Mouse (Mus musculus) Patski (cell line): ENCODE measurements around the gene Fras1. TPM values are rescaled to one million over a fixed set of nuclear protein-coding genes. Genes with fewer than 3 reads are reported as not detected.
A peak's percentile ranks its signal among the peaks of the same experiment; 100 is the strongest.

Experiments
- ATAC-seq: fragments of 100-300 bp; one replicate; pipeline ENCODE4 v1.8.0; 2021
- CTCF ChIA-PET: fragments of 350-600 bp; sonication (Branson Sonifier 250); formaldehyde crosslinking; loops from one replicate; lab custom pipeline; 2022; ENCODE audit warnings: inconsistent platforms; lab: Charles Lee
- POLR2A ChIA-PET: fragments of 350-600 bp; sonication (Branson Sonifier 250); formaldehyde crosslinking; loops from one replicate; lab custom pipeline; 2022; ENCODE audit warnings: antibody characterized with exemption, inconsistent platforms; lab: Charles Lee
- DNase-seq: peaks from one replicate; pipeline ENCODE4 v3.0.0-alpha.2; 2011; ENCODE audit warnings: low read depth, low spot score
- H3K27me3 ChIP-seq: fragments of 371-371 bp; one replicate; pipeline ENCODE4 v1.5.1; 2021
- CTCF ChIP-seq: fragments of 100-300 bp; IDR thresholded peaks from one replicate; pipeline ENCODE4 v1.5.1; 2021
- in situ Hi-C: fragments of 300-500 bp; cut with MboI; formaldehyde crosslinking; loops from 3 replicates; pipeline ENCODE4 v1.11.1; 2018; ENCODE audit warnings: low pct_unique_long_range_greater_than_20kb, mixed read lengths
- polyA plus RNA-seq: library from polyadenylated mRNA; unstranded; gene quantifications from one replicate; pipeline ENCODE4 v1.2.3, GENCODE M21; 2021

The Fras1 gene
- polyA plus RNA-seq, 1 experiment from 2014 or later: 2.4 TPM

GRCm38 (mm10) chr5:96513327-96513726, 139.6 kb downstream of the Fras1 start:
- peak; percentile 7 for ATAC-seq
- in situ Hi-C loops: no loop called here
- ChIA-PET CTCF (interaction anchor here (1.3 to 3.0 kb wide), 3 partner anchors 9 to 14 kb away, joined by 3 to 15 read pairs (median 8); no protein-coding TSS in a partner anchor), POLR2A (no interaction called here)
- no peaks in the 10 kb centered on the region for H3K27me3 ChIP-seq
- no peak for DNase-seq
- TF ChIP-seq CTCF: no peak

GRCm38 (mm10) chr5:96515860-96516311, 142.1 kb downstream of the Fras1 start:
- POLR2A ChIA-PET: no interaction called here
- H3K27me3 ChIP-seq: no peaks in the 10 kb centered on the region
- TF ChIP-seq CTCF: no peak
- CTCF ChIA-PET: interaction anchor here (1.2 to 1.5 kb wide), 3 partner anchors 13 to 23 kb away, joined by 3 to 4 read pairs (median 3); no protein-coding TSS in a partner anchor
- no peak for DNase-seq
- ATAC-seq: no peak
- in situ Hi-C loops: no loop called here

GRCm38 (mm10) chr5:96516329-96516728, 142.6 kb downstream of the Fras1 start:
- in situ Hi-C loops: no loop called here
- no peaks in the 10 kb centered on the region for H3K27me3 ChIP-seq
- DNase-seq: no peak
- ChIA-PET POLR2A (no interaction called here), CTCF (interaction anchor here (1.2 to 1.5 kb wide), 3 partner anchors 14 to 23 kb away, joined by 3 to 4 read pairs (median 3); no protein-coding TSS in a partner anchor)
- no peak for ATAC-seq
- no peak for TF ChIP-seq CTCF

GRCm38 (mm10) chr5:96521541-96521940, 147.8 kb downstream of the Fras1 start:
- ATAC-seq (no peak), DNase-seq (no peak)
- no peaks in the 10 kb centered on the region for H3K27me3 ChIP-seq
- in situ Hi-C loops: no loop called here
- ChIA-PET POLR2A (interaction anchor here (0.6 to 1.6 kb wide), 3 partner anchors 13 to 31 kb away, joined by 3 to 5 read pairs (median 3); no protein-coding TSS in a partner anchor), CTCF (interaction anchor here (0.7 to 3.0 kb wide), 7 partner anchors 9 to 157 kb away, joined by 3 to 15 read pairs (median 3); no protein-coding TSS in a partner anchor)
- TF ChIP-seq CTCF: no peak

GRCm38 (mm10) chr5:96522909-96523409, 149.2 kb downstream of the Fras1 start:
- ATAC-seq (no peak), DNase-seq (no peak)
- TF ChIP-seq CTCF: no peak
- no peaks in the 10 kb centered on the region for H3K27me3 ChIP-seq
- in situ Hi-C loops: no loop called here
- ChIA-PET CTCF (interaction anchor here (0.8 to 3.0 kb wide), 3 partner anchors 10 to 48 kb away, joined by 3 to 15 read pairs (median 4); no protein-coding TSS in a partner anchor), POLR2A (interaction anchor here (1.6 kb wide), 1 partner anchor 12 kb away, joined by 5 read pairs; no protein-coding TSS in a partner anchor)

GRCm38 (mm10) chr5:96528296-96528695, 154.5 kb downstream of the Fras1 start:
- no peak for TF ChIP-seq CTCF
- CTCF ChIA-PET: no interaction called here
- ATAC-seq (no peak), DNase-seq (no peak)
- no peaks in the 10 kb centered on the region for H3K27me3 ChIP-seq
- POLR2A ChIA-PET: interaction anchor here (0.6 kb wide), 1 partner anchor 22 kb away, joined by 3 read pairs; no protein-coding TSS in a partner anchor
- in situ Hi-C loops: no loop called here

- DNase-seq (no peak), ATAC-seq (no peak)
- H3K27me3 ChIP-seq: no peaks in the 10 kb centered on the region
- no peak for TF ChIP-seq CTCF
- POLR2A ChIA-PET: no interaction called here
- CTCF ChIA-PET: no interaction called here
- in situ Hi-C loops: no loop called here
These were observed 156.8 kb downstream of the Fras1 start for GRCm38 (mm10) chr5:96530516-96530915.

- ChIA-PET CTCF (no interaction called here), POLR2A (no interaction called here)
- DNase-seq (no peak), ATAC-seq (no peak)
- in situ Hi-C loops: no loop called here
- no peak for TF ChIP-seq CTCF
- H3K27me3 ChIP-seq: no peaks in the 10 kb centered on the region
These were observed 158.2 kb downstream of the Fras1 start for GRCm38 (mm10) chr5:96531962-96532361.

GRCm38 (mm10) chr5:96536527-96536926, 162.8 kb downstream of the Fras1 start:
- ChIA-PET CTCF (no interaction called here), POLR2A (no interaction called here)
- DNase-seq (no peak), ATAC-seq (no peak)
- in situ Hi-C loops: no loop called here
- no peak for TF ChIP-seq CTCF
- H3K27me3 ChIP-seq: no peaks in the 10 kb centered on the region

- in situ Hi-C loops: no loop called here
- POLR2A ChIA-PET: no interaction called here
- DNase-seq (no peak), ATAC-seq (no peak)
- TF ChIP-seq CTCF: no peak
- CTCF ChIA-PET: no interaction called here
- no peaks in the 10 kb centered on the region for H3K27me3 ChIP-seq
These were observed 163.2 kb downstream of the Fras1 start for GRCm38 (mm10) chr5:96536937-96537336.

GRCm38 (mm10) chr5:96544112-96544511, 170.4 kb downstream of the Fras1 start:
- ChIA-PET POLR2A (no interaction called here), CTCF (interaction anchor here (1.1 to 1.3 kb wide), 2 partner anchors 13 to 17 kb away, joined by 3 read pairs; no protein-coding TSS in a partner anchor)
- H3K27me3 ChIP-seq: no peaks in the 10 kb centered on the region
- DNase-seq: no peak
- ATAC-seq: no peak
- no peak for TF ChIP-seq CTCF
- in situ Hi-C loops: no loop called here
